Mouse (Mus musculus): Measurements from ENCODE around the gene Fbxw7. TPM values are rescaled to one million over a fixed set of nuclear protein-coding genes. Genes with fewer than 3 reads are reported as not detected.

Gene Fbxw7
- polyA plus RNA-seq, 1 experiment: 10.6 TPM

DNA sequence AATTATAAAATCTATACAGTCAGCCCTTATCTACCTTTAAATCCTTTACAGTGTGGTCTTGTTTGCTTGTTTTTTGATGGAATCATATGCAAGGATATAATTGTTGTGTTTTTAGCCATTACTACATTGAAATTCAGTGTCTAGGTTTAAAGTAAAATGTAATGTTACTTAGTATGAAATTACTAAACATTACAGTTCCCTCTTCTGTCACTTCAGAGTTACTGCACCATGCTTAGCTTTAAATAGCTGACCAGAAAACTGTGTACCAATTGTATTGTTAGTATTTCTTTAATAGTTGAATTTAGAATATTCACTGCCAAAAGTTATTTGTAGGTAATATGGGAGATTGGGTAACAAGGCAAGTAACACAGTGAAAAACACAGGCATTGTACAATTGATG, 55.1 kb downstream of the Fbxw7 start:
- no peak overlapping the region for H3K4me3 ChIP-seq (ENCODE audit: insufficient read depth, low read length)
- peaks cover 29% of the 10 kb centered on the region for H3K4me1 ChIP-seq (ENCODE audit: control insufficient read depth, insufficient read depth, low read length)
- TF ChIP-seq POLR2A (IDR thresholded peaks at IDR 0.05; ENCODE audit: borderline replicate concordance, low read depth, low read length): no peak
- no peak for TF ChIP-seq CTCF (IDR thresholded peaks at IDR 0.05; ENCODE audit: low read depth, low read length)
- H3K27ac ChIP-seq (ENCODE audit: insufficient read depth, low read depth, low read length): no peak overlapping the region

DNA sequence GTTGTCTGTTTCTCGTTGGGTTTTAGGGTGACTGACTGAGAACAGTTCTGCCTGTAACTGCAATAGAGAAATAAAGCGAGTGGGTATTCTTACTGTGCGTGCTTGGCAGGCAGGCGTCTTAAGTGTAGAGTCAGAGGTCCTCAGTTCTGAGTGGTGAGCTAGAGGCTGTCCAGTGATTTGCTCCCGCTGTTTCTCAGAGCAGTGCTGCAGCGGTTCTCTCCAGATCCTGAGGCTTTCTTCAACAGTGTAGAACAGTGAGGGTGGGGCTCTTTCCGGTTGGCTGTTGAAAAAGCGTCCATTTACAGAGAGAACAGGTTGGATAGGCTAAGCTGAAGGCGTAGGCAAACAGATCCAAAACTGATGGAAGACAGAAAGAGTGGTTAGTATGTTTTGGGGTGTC, 60.2 kb downstream of the Fbxw7 start:
- peaks cover 23% of the 10 kb centered on the region for H3K4me1 ChIP-seq (ENCODE audit: control insufficient read depth, insufficient read depth, low read length)
- H3K4me3 ChIP-seq (ENCODE audit: insufficient read depth, low read length): no peak overlapping the region
- no peak for TF ChIP-seq POLR2A (IDR thresholded peaks at IDR 0.05; ENCODE audit: borderline replicate concordance, low read depth, low read length)
- no peak for TF ChIP-seq CTCF (IDR thresholded peaks at IDR 0.05; ENCODE audit: low read depth, low read length)
- no peak overlapping the region for H3K27ac ChIP-seq (ENCODE audit: insufficient read depth, low read depth, low read length)

GRCm38 (mm10) chr3:84876211-84876610, 61.1 kb downstream of the Fbxw7 start:
- Histone ChIP-seq H3K27ac (ENCODE audit: insufficient read depth, low read depth, low read length) (no peak overlapping the region), H3K4me3 (ENCODE audit: insufficient read depth, low read length) (no peak overlapping the region), H3K4me1 (ENCODE audit: control insufficient read depth, insufficient read depth, low read length) (peaks cover 23% of the 10 kb centered on the region)
- no peak for TF ChIP-seq CTCF (IDR thresholded peaks at IDR 0.05; ENCODE audit: low read depth, low read length)
- no peak for TF ChIP-seq POLR2A (IDR thresholded peaks at IDR 0.05; ENCODE audit: borderline replicate concordance, low read depth, low read length)

GRCm38 (mm10) chr3:84883817-84884483, 68.9 kb downstream of the Fbxw7 start:
- peak overlapping the region; percentile 83 for H3K27ac ChIP-seq (ENCODE audit: insufficient read depth, low read depth, low read length)
- peak overlapping the region; percentile 48 for H3K4me3 ChIP-seq (ENCODE audit: insufficient read depth, low read length)
- TF ChIP-seq CTCF (IDR thresholded peaks at IDR 0.05; ENCODE audit: low read depth, low read length) (no peak), POLR2A (IDR thresholded peaks at IDR 0.05; ENCODE audit: borderline replicate concordance, low read depth, low read length) (no peak)
- peaks cover 42% of the 10 kb centered on the region for H3K4me1 ChIP-seq (ENCODE audit: control insufficient read depth, insufficient read depth, low read length)

- TF ChIP-seq CTCF (IDR thresholded peaks at IDR 0.05; ENCODE audit: low read depth, low read length) (no peak), POLR2A (IDR thresholded peaks at IDR 0.05; ENCODE audit: borderline replicate concordance, low read depth, low read length) (no peak)
These were observed 74.6 kb downstream of the Fbxw7 start for GRCm38 (mm10) chr3:84889648-84890047.

GRCm38 (mm10) chr3:84890983-84891382, 75.9 kb downstream of the Fbxw7 start:
- TF ChIP-seq POLR2A (IDR thresholded peaks at IDR 0.05; ENCODE audit: borderline replicate concordance, low read depth, low read length): no peak
- no peak for TF ChIP-seq CTCF (IDR thresholded peaks at IDR 0.05; ENCODE audit: low read depth, low read length)
- Histone ChIP-seq H3K4me3 (ENCODE audit: insufficient read depth, low read length) (no peak overlapping the region), H3K27ac (ENCODE audit: insufficient read depth, low read depth, low read length) (no peak overlapping the region), H3K4me1 (ENCODE audit: control insufficient read depth, insufficient read depth, low read length) (peaks cover 7% of the 10 kb centered on the region)

More at GRCm38 (mm10) chr3:84889648-84890047, 74.6 kb downstream of the Fbxw7 start:
- H3K4me3 ChIP-seq (ENCODE audit: insufficient read depth, low read length): no peak overlapping the region
- H3K27ac ChIP-seq (ENCODE audit: insufficient read depth, low read depth, low read length): no peak overlapping the region
- H3K4me1 ChIP-seq (ENCODE audit: control insufficient read depth, insufficient read depth, low read length): peaks cover 17% of the 10 kb centered on the region

GRCm38 (mm10) chr3:84897952-84898351, 82.9 kb downstream of the Fbxw7 start:
- H3K4me1 ChIP-seq (ENCODE audit: control insufficient read depth, insufficient read depth, low read length): no peaks in the 10 kb centered on the region; the same call in 1 of the 2 replicates
- no peak overlapping the region for H3K4me3 ChIP-seq (ENCODE audit: insufficient read depth, low read length)
- no peak overlapping the region for H3K27ac ChIP-seq (ENCODE audit: insufficient read depth, low read depth, low read length)
- TF ChIP-seq POLR2A (IDR thresholded peaks at IDR 0.05; ENCODE audit: borderline replicate concordance, low read depth, low read length) (no peak), CTCF (IDR thresholded peaks at IDR 0.05; ENCODE audit: low read depth, low read length) (no peak)

DNA sequence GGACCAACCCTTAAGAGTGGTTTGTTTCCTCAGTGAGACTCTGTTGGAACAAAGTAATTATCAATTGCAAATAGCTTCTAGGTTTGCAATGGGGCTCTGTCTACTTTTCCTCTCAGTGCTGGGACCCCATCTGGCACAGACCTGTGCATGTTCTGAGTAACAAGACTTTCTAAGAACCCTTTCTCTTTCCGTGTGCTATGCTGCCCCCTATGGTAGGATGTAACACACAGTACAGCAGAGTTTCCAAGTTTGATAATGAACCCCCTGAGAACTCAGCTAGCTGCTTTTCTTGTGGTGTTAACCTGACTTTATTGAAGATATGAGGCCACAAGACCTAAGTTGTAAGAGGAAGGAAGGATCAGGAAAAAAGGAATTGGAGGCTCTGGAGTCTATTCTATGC, 91.5 kb downstream of the Fbxw7 start:
- Histone ChIP-seq H3K27ac (ENCODE audit: insufficient read depth, low read depth, low read length) (no peak overlapping the region), H3K4me3 (ENCODE audit: insufficient read depth, low read length) (no peak overlapping the region), H3K4me1 (ENCODE audit: control insufficient read depth, insufficient read depth, low read length) (no peaks in the 10 kb centered on the region; the same call in 1 of the 2 replicates)
- no peak for TF ChIP-seq CTCF (IDR thresholded peaks at IDR 0.05; ENCODE audit: low read depth, low read length)
- no peak for TF ChIP-seq POLR2A (IDR thresholded peaks at IDR 0.05; ENCODE audit: borderline replicate concordance, low read depth, low read length)

- Histone ChIP-seq H3K4me1 (ENCODE audit: control insufficient read depth, insufficient read depth, low read length) (peaks cover 11% of the 10 kb centered on the region), H3K4me3 (ENCODE audit: insufficient read depth, low read length) (no peak overlapping the region), H3K27ac (ENCODE audit: insufficient read depth, low read depth, low read length) (no peak overlapping the region)
- TF ChIP-seq POLR2A (IDR thresholded peaks at IDR 0.05; ENCODE audit: borderline replicate concordance, low read depth, low read length) (no peak), CTCF (IDR thresholded peaks at IDR 0.05; ENCODE audit: low read depth, low read length) (no peak)
These were observed 99.2 kb downstream of the Fbxw7 start for GRCm38 (mm10) chr3:84914284-84914683.

DNA sequence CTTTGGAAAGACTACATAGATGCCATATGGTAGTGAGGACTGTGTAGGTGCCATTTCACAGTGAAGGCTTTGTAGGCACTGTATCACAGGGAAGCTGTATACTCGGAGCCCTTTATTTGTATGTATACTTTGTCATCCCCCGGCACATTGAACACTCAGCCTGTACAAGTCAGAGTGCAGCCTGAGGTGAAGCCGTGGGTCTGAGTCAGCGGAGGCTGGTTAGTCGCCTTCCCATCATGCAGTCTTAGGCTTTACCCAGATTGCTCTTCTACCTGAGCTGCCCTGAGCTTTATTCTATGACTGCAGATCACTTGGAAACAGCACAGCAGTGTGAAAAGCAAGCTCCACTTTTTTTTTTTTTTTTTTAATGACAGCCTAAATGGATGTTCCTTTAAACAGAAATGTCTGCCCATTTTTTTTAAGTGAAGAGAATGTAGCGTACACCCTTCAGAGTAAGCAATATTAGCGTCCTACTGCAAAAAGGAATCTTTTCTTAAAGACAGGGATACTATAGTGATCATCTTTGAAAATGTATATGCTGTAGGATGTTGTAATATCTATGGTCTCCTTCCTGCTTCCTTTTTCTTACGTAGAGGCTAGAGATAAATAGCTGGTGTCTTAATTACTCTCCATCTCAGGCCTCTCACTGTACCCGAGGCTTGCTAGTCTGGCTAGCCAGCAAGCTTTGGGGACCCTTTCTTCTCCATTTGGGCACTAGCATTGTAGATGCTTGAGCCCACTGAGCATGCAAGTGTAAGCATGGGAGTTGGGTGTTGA, 103.0 kb downstream of the Fbxw7 start:
- H3K4me3 ChIP-seq (ENCODE audit: insufficient read depth, low read length): no peak overlapping the region
- TF ChIP-seq CTCF (IDR thresholded peaks at IDR 0.05; ENCODE audit: low read depth, low read length) (no peak), POLR2A (IDR thresholded peaks at IDR 0.05; ENCODE audit: borderline replicate concordance, low read depth, low read length) (no peak)
- peak overlapping the region; percentile 61 for H3K27ac ChIP-seq (ENCODE audit: insufficient read depth, low read depth, low read length)

More for the DNA sequence above, 103.0 kb downstream of the Fbxw7 start:
- peaks cover 17% of the 10 kb centered on the region for H3K4me1 ChIP-seq (ENCODE audit: control insufficient read depth, insufficient read depth, low read length)
